Mouse (Mus musculus) cerebellum, adult 18-20 months (tissue): Measurements from ENCODE around the gene Ksr1.

Experiments used
- DNase-seq, 2 experiments: peaks; one replicate each; pipeline ENCODE4 v3.0.0; 2021

The Ksr1 gene

DNA sequence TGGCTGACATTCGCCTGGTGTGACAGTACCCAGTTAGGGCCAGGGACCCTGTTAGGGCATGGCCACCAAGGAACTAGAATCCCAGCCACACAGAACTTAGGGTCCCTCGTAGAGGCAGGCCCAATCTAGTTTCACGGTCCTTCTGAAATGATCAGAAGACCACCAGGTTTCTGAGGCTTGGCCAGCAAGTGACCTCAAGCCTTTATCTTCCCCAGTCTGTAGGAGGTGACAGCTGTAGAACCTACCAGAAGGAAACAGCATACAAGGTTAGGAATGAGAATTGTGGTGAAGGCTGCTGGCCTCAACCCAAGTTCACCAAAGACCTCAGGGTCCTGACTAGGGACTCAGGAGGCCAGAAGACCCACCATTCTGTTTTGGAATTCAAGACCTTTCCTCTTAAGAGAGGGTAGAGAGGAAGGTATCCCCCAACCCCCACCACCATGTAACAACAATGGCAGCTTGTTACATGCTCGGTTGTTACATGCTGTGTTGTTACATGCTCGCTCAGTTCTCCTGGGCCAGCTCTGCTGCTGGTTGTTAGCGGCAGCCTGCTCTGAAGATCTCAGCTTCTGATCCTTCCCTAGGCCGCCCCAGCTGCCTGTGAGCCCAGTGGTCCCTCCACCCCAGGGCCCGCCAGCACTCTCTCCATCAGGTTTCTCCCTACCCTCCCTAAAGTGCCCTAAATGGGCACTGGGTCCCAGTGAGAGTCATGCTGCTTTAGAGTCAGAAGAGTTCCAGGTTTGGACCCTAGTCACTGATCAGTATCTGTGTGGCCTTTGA, 169.3 kb downstream of the Ksr1 start:
- DNase-seq = no peak

DNA sequence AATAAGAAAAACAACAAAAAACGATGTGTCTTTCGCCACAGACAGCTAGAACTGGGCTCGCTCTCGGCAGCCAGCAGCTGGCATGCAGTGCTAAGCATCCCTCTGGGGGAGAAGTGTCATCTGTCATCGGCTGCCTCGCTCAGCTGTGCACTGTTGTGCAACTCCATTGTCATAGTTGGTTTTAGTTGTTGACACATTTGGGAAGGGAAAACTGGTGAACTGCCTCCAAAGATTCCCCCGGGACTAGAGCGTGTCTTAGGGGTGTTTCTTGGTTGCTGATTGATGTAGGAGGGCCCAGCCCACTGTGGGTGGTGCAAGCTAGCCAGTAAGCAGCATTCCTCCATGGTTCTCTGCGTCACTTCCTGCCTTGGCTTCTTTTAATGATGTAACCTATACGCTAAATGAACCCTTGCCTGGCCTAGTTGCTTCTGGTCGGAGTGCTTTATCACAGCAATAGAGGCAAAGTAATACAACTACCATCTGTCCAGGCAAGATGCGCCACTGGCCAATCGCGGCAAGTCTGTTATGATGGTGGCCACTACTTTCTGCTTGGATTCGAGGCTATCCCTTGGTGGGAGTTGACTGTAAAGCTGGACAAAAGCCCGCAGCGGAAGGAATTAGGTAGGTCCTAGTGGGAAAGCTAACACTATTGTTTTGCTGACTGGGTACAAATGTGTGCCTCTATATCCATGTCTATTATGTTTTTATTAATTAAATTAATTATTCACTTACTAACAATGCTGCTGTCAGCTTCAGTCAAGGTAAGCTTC, 172.6 kb downstream of the Ksr1 start:
- DNase-seq = no peak

DNA sequence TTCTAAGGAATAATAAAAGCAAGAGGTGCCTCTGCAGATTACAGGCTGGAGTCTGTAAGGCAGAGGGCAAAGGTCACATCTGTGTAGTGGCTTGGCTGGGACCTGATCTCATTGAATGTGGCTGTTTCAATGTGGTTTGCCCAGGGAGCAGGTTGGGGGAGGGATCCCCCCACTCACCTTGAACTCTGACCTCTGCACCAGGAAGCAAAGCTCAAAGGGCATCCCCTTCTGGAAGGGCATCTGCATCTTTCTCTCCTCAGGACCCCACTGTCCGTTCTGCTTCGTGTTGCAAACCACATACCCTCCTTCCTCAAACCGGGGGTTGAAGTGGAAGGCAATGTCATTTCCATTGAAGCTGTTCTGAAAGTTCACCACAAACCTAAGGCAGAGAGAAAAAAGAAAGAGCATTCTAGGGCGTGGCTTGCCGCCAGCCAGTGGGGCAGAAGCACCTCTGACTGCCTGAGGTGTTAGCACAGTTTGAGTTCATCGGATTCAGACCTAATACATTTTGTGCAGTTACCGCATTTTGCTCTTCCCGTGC, 173.3 kb downstream of the Ksr1 start:
- DNase-seq = no peak

- DNase-seq = no peak
These were observed 173.9 kb downstream of the Ksr1 start for GRCm38 (mm10) chr11:78972328-78972727.

DNA sequence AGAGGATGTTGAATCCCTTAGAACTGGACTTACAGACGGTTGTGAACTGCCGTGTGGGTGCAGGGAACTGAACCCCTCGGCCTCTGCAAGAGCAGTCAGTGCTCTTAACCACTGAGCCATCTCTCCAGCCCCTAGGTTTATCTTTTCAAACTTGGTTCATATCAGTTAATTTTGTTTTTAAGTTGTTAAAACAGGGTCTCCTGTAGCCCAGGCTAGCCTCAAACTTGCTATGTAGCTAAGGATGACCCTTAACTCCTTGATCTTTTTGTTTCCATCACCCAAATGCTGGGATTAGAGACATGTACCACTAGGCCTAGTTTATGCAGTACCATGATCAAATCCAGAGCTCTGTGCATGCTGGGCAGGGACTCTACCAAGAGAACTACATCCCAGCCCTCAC, 174.5 kb downstream of the Ksr1 start:
- DNase-seq = no peak

- no peak for DNase-seq
These were observed 175.1 kb downstream of the Ksr1 start for GRCm38 (mm10) chr11:78971096-78971495.

GRCm38 (mm10) chr11:78968121-78968520, 178.1 kb downstream of the Ksr1 start:
- DNase-seq = no peak

DNA sequence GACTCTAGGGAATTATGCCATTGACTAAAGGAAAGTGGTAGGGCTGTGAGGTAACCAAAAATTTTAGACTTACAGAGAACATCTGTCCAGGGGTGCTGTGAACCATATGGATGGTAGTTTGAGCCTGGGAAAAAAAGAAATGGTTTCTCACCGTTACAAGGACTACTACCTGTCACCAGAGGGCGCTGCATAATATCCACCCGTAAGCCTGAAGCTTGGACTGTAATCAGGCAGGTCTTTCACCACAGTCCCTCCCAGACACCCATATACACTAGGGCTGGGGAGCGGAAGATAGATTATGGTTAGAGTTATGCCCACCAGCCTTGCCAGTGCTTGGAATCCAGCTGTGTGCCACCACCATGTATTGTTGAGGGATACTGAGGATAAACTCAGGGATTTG, 178.8 kb downstream of the Ksr1 start:
- DNase-seq = peak; percentile 12 to 30
